Mouse (Mus musculus) liver, embryonic 18 days (tissue): ENCODE results near the gene Nxf3. TPM values are rescaled to one million over a fixed set of nuclear protein-coding genes. Genes with fewer than 3 reads are reported as not detected.

Experiments used
- polyA plus RNA-seq: library from polyadenylated mRNA; depleted of rRNA; stranded (reverse); fragments of >200 nt; gene quantifications from 2 replicates; pipeline ENCODE4 v1.2.3, GENCODE M21; 2012; rRNA removed

Nxf3 gene
- polyA plus RNA-seq = 0.29 and 0.37 TPM in 2 replicates

DNA sequence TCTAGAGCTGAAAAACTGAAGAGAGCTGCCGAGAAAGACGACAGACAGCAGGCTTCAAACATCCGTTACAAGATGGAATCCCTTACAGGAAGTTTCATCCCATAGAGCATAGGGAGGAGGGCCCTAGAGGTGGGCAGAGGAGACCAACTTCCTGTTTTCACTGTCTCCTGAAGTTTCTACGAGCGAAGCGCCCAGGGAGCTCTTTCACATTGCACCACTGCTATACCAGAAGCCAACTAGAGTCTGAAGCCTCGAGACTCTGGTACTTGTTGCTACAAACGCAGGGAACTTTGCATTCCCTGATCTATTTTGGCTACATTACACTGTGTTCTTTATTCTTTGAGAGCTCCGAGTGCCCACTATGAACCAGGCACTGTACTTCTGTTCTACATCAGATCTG, at the start of gene Nxf3:
Gene Nxf3, minus strand, starts transcription at position 101 of the 400 bp plus-strand sequence.

DNA sequence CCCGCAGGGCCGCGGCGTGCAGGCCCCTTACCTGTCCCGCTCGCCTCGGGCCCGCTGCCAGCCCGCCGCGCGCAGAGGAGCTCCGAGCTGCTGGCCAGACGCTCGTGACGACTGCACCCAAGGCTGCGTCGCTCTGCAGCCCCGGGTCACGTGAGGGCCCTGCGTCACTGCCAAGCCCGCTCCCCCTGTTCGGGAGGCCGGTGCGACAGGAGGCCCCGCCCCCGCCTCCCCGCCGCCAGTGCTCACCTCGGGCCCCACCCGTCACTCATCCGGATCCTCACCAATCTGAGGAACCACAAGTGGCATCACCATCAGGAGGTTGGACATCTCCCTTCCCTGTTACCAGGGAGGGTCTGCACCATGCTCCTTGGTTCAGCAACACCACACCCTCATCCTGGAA, 17.0 kb downstream of the Nxf3 start, which contains the start of gene Bex2:
Gene Bex2, minus strand, starts transcription at position 217 of the 400 bp plus-strand sequence.

DNA sequence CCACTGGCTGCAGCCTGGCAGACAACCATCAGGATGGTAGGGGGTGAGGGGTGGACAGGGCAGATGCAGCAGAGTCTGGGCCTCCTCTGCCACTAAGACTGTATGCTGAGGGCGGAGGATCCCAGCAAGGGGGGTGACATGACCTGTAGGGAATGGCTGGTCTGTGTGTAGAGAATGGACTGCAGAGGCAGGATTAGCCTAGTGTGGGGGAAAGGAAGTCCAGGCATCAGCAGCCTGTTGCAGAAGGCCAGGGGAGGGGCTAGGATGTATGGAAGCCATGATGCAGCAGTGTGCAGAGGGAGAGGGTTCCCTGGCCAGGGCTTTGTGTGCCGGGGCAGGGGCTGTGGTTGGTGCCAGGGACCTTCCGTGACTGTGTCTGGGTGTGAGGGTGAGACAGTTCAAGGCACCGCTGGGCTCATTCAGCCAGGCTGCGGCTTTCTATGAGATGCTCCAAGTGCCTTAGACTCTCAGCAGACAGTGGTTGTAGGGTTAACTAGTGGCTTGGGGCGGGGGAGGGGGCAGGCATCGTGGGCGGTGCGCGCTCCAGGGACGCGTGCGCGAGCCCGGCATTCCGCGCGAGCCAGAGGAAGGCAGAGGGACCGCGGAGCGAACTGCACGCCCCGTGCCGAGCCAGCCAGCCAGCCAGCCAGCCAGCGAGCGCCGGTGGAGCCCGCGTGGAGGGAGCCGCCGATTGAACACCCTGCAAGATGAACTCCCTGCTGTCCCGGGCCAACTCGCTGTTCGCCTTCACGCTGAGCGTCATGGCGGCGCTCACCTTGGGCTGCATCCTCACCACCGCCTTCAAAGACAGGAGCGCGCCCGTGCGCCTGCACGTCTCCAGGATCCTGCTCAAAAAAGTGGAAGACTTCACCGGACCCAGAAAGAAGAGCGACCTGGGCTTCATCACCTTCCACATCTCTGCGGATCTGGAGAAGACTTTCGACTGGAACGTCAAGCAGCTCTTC, 52.0 kb downstream of the Nxf3 start, which contains the start of gene Arxes1:
Gene Arxes1, plus strand, starts transcription at position 569 of the 965 bp plus-strand sequence.

Other genes with a start within 250 kb of the Nxf3 start
- 0.89 and 0.99 TPM in 2 replicates for gene Gprasp2, start 246.2 kb downstream of the Nxf3 start, polyA plus RNA-seq
- gene Arxes2, start 91.4 kb downstream of the Nxf3 start, polyA plus RNA-seq = 11.0 and 11.1 TPM in 2 replicates
- gene Arxes1, start 51.9 kb downstream of the Nxf3 start, polyA plus RNA-seq = 2.9 and 3.1 TPM in 2 replicates
- 62.0 and 65.3 TPM in 2 replicates for gene Bex2, start 17.0 kb downstream of the Nxf3 start, polyA plus RNA-seq
- 75.6 and 83.5 TPM in 2 replicates for gene Bex4, start 53.7 kb upstream of the Nxf3 start, polyA plus RNA-seq
- 84.2 and 93.2 TPM in 2 replicates for gene Tceal8, start 87.1 kb upstream of the Nxf3 start, polyA plus RNA-seq
- gene Tceal5, start 118.6 kb upstream of the Nxf3 start, polyA plus RNA-seq = 29.0 and 35.8 TPM in 2 replicates
- 0.09 and 0.30 TPM in 2 replicates for gene Tceal7, start 129.5 kb upstream of the Nxf3 start, polyA plus RNA-seq
- gene Bex1, start 130.3 kb upstream of the Nxf3 start, polyA plus RNA-seq = 153 and 182 TPM in 2 replicates
- 161 and 162 TPM in 2 replicates for gene Tceal9, start 159.8 kb upstream of the Nxf3 start, polyA plus RNA-seq
- 204 and 221 TPM in 2 replicates for gene Bex3, start 185.0 kb upstream of the Nxf3 start, polyA plus RNA-seq